ENCODE assay signal across 8 mouse cellular contexts in genomic region chr13:42051961-42052695, GRCm38 (mm10). TPM values are rescaled to one million over a fixed set of nuclear protein-coding genes. Genes with fewer than 3 reads are reported as not detected.
DNase-seq lines count a peak whose midpoint lies in the region; ATAC-seq lines count a peak whose summit lies in the region.

Gene Hivep1, plus strand, starts transcription at chr13:42052021.

- peaks cover 17% of the 10 kb centered on the region for H3K36me3 ChIP-seq in hindbrain, embryonic 15.5 days
- peaks cover 20% of the 10 kb centered on the region for H3K36me3 ChIP-seq in midbrain, embryonic 10.5 days

- WGBS in hindbrain, embryonic 15.5 days = under 1% methylated on average over 52 of the region's 100 CpGs
- WGBS in midbrain, embryonic 10.5 days = 2% methylated on average over 87 of the region's 100 CpGs

- peak within 1 kb of the TSS; percentile 96 for H3K4me2 ChIP-seq in hindbrain, embryonic 15.5 days

- ATAC-seq in hindbrain, embryonic 15.5 days (ENCODE audit: low FRiP score, low read depth) = peak; percentile 66

- no peaks in the 10 kb centered on the region for H3K27me3 ChIP-seq in hindbrain, embryonic 15.5 days
- H3K27me3 ChIP-seq in midbrain, embryonic 10.5 days (ENCODE audit: low read depth, poor library complexity, severe bottlenecking) = peaks cover 9% of the 10 kb centered on the region; the same call in 1 of the 2 replicates

- peak in 1 of 2 experiments; percentile 78 for DNase-seq in heart, adult 18-20 months
- DNase-seq in heart, adult 11 months = no peak
- peak; percentile 58 to 64 for DNase-seq in cerebellum, postnatal 36 days
- peak; percentile 59 to 61 for DNase-seq in frontal cortex, postnatal 36 days (ENCODE audit: low spot score in 2 of 2)
- DNase-seq in left cerebral cortex, postnatal 4 days = peak; percentile 69
- peak; percentile 84 for DNase-seq in midbrain, embryonic 10.5 days (ENCODE audit: low spot score)
- DNase-seq in spleen, adult 12 weeks (ENCODE audit: low spot score) = peak; percentile 62

- intact Hi-C loops in left cerebral cortex, postnatal 4 days (cut with DNase I) = loop anchor here (5.0 to 10.0 kb wide), 2 partner anchors 307 to 345 kb away; no protein-coding TSS in a partner anchor

- no peaks in the 10 kb centered on the region for H3K9me3 ChIP-seq in hindbrain, embryonic 15.5 days
- H3K9me3 ChIP-seq in midbrain, embryonic 10.5 days (replicated peaks) = no peaks in the 10 kb centered on the region

- peak within 1 kb of the TSS; percentile 95 for H3K27ac ChIP-seq in hindbrain, embryonic 15.5 days (replicated peaks)
- peak within 1 kb of the TSS; percentile 97 for H3K27ac ChIP-seq in midbrain, embryonic 10.5 days (replicated peaks)

- peak within 1 kb of the TSS; percentile 91 for H3K9ac ChIP-seq in hindbrain, embryonic 15.5 days

- peaks cover 43% of the 10 kb centered on the region for H3K4me1 ChIP-seq in hindbrain, embryonic 15.5 days (replicated peaks)
- peaks cover 47% of the 10 kb centered on the region for H3K4me1 ChIP-seq in midbrain, embryonic 10.5 days

- peak within 1 kb of the TSS; percentile 91 for H3K4me3 ChIP-seq in hindbrain, embryonic 15.5 days
- H3K4me3 ChIP-seq in midbrain, embryonic 10.5 days = peak within 1 kb of the TSS; percentile 69

RNA-seq across cellular contexts. Expression of gene Hivep1, which starts in this region (rescaled TPM):
- total RNA-seq in heart, adult 18-20 months (2021) = 10 to 100 TPM; 23.8 to 25.9 TPM
- 16.6 and 18.9 TPM in 2 replicates for polyA plus RNA-seq in hindbrain, embryonic 15.5 days (2015; fragmentation: Nextera tagmentation; extraction: Ambion mirVana)
- 10 to 100 TPM; 84.3 to 84.9 TPM for total RNA-seq in left cerebral cortex, postnatal 4 days (2021)
- polyA plus RNA-seq in midbrain, embryonic 10.5 days (2016; fragmentation: Nextera tagmentation; extraction: Ambion mirVana) = 7.4 and 7.8 TPM in 2 replicates
